Mouse (Mus musculus): ENCODE results near the gene Dock3.

DNA sequence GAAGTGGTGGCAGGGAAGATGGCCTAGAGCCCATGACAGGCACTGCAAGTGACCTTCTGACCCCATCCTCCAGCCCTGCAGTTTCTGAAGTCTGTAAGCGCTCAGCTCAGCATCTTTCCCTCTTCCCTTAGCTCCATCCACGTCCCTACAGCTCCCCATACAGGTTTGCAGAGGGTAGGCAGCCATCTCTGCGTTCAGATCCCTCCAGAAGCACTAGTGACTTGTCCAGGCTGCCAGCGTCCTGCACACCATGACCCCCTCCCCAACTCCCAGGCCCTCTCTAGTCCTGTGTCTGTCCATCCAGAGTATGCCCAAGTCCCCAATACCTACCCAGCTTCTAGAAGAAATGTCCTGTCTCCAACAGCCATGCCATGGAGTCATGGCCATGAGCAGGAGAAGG lies 46.4 kb upstream of the Dock3 start:
- TF ChIP-seq CTCF (IDR thresholded peaks at IDR 0.05; ENCODE audit: control insufficient read depth, insufficient read depth, insufficient replicate concordance, low read depth, low read length) (no peak), POLR2A (IDR thresholded peaks at IDR 0.05; ENCODE audit: control insufficient read depth, low read depth, low read length) (no peak)

Measured in testis, adult 2 months (tissue).